Mouse (Mus musculus) G1E (cell line): Measurements from ENCODE around the gene Tpmt. TPM values are rescaled to one million over a fixed set of nuclear protein-coding genes. Genes with fewer than 3 reads are reported as not detected.

Experiments
- ATAC-seq: 2 replicates; pipeline ENCODE4 v1.8.0; 2016; ENCODE audit warnings: mild to moderate bottlenecking; ENCODE audit not compliant: insufficient number of reproducible peaks, poor library complexity, low FRiP score, severe bottlenecking; ENCODE audit errors: extremely low read depth
- DNase-seq: peaks from one replicate; pipeline ENCODE4 v3.0.0; 2012; ENCODE audit warnings: low spot score
- H3K27me3 ChIP-seq: 2 replicates; pipeline ENCODE4 v1.6.1; 2012; ENCODE audit warnings: mild to moderate bottlenecking, low read length, inconsistent platforms; ENCODE audit not compliant: insufficient read depth
- H3K36me3 ChIP-seq: replicated peaks from 2 replicates; pipeline ENCODE3; 2012; ENCODE audit warnings: mild to moderate bottlenecking, inconsistent platforms
- H3K4me1 ChIP-seq: 2 replicates; pipeline ENCODE4 v1.6.1; 2012; ENCODE audit warnings: low read depth, low read length, inconsistent platforms, mixed read lengths; ENCODE audit not compliant: insufficient read depth
- H3K4me3 ChIP-seq: 2 replicates; pipeline ENCODE4 v1.5.1; 2012; ENCODE audit warnings: low read depth, mild to moderate bottlenecking, inconsistent platforms, low read length, moderate library complexity, mixed read lengths
- H3K9me3 ChIP-seq: replicated peaks from 2 replicates; pipeline ENCODE4 v1.6.1; 2012; ENCODE audit warnings: inconsistent platforms
- CTCF ChIP-seq: IDR thresholded peaks from 2 replicates; pipeline ENCODE4 v1.5.1; 2012; ENCODE audit warnings: low read depth, low read length, inconsistent platforms, mixed read lengths
- GATA1 ChIP-seq: IDR thresholded peaks from 2 replicates; pipeline ENCODE4 v1.6.1; 2012; ENCODE audit warnings: borderline replicate concordance, low read length, inconsistent platforms, mixed read lengths
- GATA2 ChIP-seq: IDR thresholded peaks from 2 replicates; pipeline ENCODE4 v1.6.1; 2012; ENCODE audit warnings: low read depth, low read length, inconsistent platforms, borderline replicate concordance
- POLR2AphosphoS5 ChIP-seq: IDR thresholded peaks from 2 replicates; pipeline ENCODE4 v1.6.1; 2012; ENCODE audit warnings: low read depth, low read length, inconsistent platforms; ENCODE audit not compliant: insufficient replicate concordance
- TAL1 ChIP-seq: conservative IDR thresholded peaks from 2 replicates; pipeline ENCODE4 v1.6.1; 2012; ENCODE audit warnings: low read depth, low read length, inconsistent platforms, mixed read lengths
- polyA plus RNA-seq: library from polyadenylated mRNA; stranded (reverse); fragments of >175 nt; gene quantifications from 2 replicates; pipeline ENCODE4 v1.2.3, GENCODE M21; 2012
- total RNA-seq, 2 experiments: library from RNA; stranded (forward) in 1 of 2; stranded (reverse) in 1 of 2; fragments of 200-1000 nt in 1 of 2; fragments of >200 nt in 1 of 2; fragmentation: Nextera tagmentation in 1 of 2; gene quantifications; 2 replicates each; pipeline ENCODE4 v1.2.3; 2014 to 2017

The Tpmt gene
- total and polyA plus RNA-seq, 3 experiments = 0.16 to 15.1 (median 11.4) TPM

GRCm38 (mm10) chr13:47043833-47044616, 512 bp downstream of the Tpmt start:
- Histone ChIP-seq H3K36me3 (peaks cover 13% of the 10 kb centered on the region), H3K27me3 (no peaks in the 10 kb centered on the region), H3K4me1 (peaks cover 15% of the 10 kb centered on the region), H3K9me3 (no peaks in the 10 kb centered on the region), H3K4me3 (peak overlapping the region; percentile 86)
- peak; percentile 6 for DNase-seq
- ATAC-seq = no peak
- TF ChIP-seq GATA2 (no peak), CTCF (no peak), GATA1 (no peak), TAL1 (no peak), POLR2AphosphoS5 (no peak)

GRCm38 (mm10) chr13:47043030-47043680, 1.4 kb downstream of the Tpmt start, which contains the start of gene Kdm1b:
Gene Kdm1b (plus strand): TSS chr13:47043499.
- Histone ChIP-seq H3K36me3 (peaks cover 7% of the 10 kb centered on the region), H3K9me3 (no peaks in the 10 kb centered on the region), H3K27me3 (no peaks in the 10 kb centered on the region), H3K4me3 (peak within 1 kb of the TSS; percentile 86), H3K4me1 (peaks cover 15% of the 10 kb centered on the region)
- TF ChIP-seq CTCF (no peak), TAL1 (no peak), GATA1 (no peak)
- peak; percentile 96 for ATAC-seq
- DNase-seq = peak; percentile 96

- TF ChIP-seq GATA2 (no peak), GATA1 (no peak), POLR2AphosphoS5 (no peak), CTCF (no peak), TAL1 (no peak)
- Histone ChIP-seq H3K4me3 (peak overlapping the region; percentile 86; the same call in 1 of the 2 replicates), H3K27me3 (no peaks in the 10 kb centered on the region), H3K36me3 (no peaks in the 10 kb centered on the region), H3K4me1 (peaks cover 15% of the 10 kb centered on the region), H3K9me3 (no peaks in the 10 kb centered on the region)
- DNase-seq = no peak
- ATAC-seq = no peak
Measured at GRCm38 (mm10) chr13:47042024-47042633, 2.4 kb downstream of the Tpmt start.

GRCm38 (mm10) chr13:47040061-47040460, 4.5 kb downstream of the Tpmt start:
- no peaks in the 10 kb centered on the region for H3K9me3 ChIP-seq
- H3K4me1 ChIP-seq = peaks cover 15% of the 10 kb centered on the region
- TF ChIP-seq GATA1 (no peak), TAL1 (no peak), POLR2AphosphoS5 (no peak), GATA2 (no peak), CTCF (no peak)
- DNase-seq (no peak), ATAC-seq (no peak)
- H3K27me3 ChIP-seq = 0 out of 2 replicates have a peak, but pooled peaks cover 5% of the 10 kb centered on the region
- no peak overlapping the region for H3K4me3 ChIP-seq
- H3K36me3 ChIP-seq = no peaks in the 10 kb centered on the region

- Histone ChIP-seq H3K36me3 (no peaks in the 10 kb centered on the region), H3K4me1 (peaks cover 6% of the 10 kb centered on the region), H3K9me3 (no peaks in the 10 kb centered on the region), H3K4me3 (no peak overlapping the region), H3K27me3 (peaks cover 10% of the 10 kb centered on the region)
- no peak for ATAC-seq
- no peak for TF ChIP-seq GATA2
- no peak for TF ChIP-seq POLR2AphosphoS5
- TF ChIP-seq GATA1 = no peak
- no peak for TF ChIP-seq TAL1
- no peak for TF ChIP-seq CTCF
- no peak for DNase-seq
Measured at GRCm38 (mm10) chr13:47037946-47038345, 6.6 kb downstream of the Tpmt start.

- no peaks in the 10 kb centered on the region for H3K36me3 ChIP-seq
- DNase-seq (no peak), ATAC-seq (no peak)
- H3K9me3 ChIP-seq = no peaks in the 10 kb centered on the region
- H3K27me3 ChIP-seq = peaks cover 13% of the 10 kb centered on the region
- H3K4me1 ChIP-seq = no peaks in the 10 kb centered on the region
- TF ChIP-seq POLR2AphosphoS5 = no peak
- TF ChIP-seq GATA1 = no peak
- no peak for TF ChIP-seq GATA2
- no peak for TF ChIP-seq CTCF
- TF ChIP-seq TAL1 = no peak
- H3K4me3 ChIP-seq = no peak overlapping the region
Measured at GRCm38 (mm10) chr13:47033602-47034001, 10.9 kb downstream of the Tpmt start.
